Mouse (Mus musculus) myocyte (in vitro differentiated cells): ENCODE measurements at regions not wholly inside any gene's neighbourhood (a gene's known extent, or its start where the extent isn't known, plus 50 kb on each side); places are given as distances from the start of the nearest gene placed in this dataset.

Experiments
- H3K27me3 ChIP-seq: one replicate; pipeline ENCODE4 v1.6.1; 2011; ENCODE audit not compliant: control insufficient read depth, insufficient read depth, insufficient read length
- H3K36me3 ChIP-seq: one replicate; pipeline ENCODE4 v1.6.1; 2011; ENCODE audit not compliant: control insufficient read depth, insufficient read depth
- H3K4me2 ChIP-seq: one replicate; pipeline ENCODE4 v1.6.1; 2011; ENCODE audit warnings: low read depth, control low read depth
- H3K4me3 ChIP-seq: one replicate; pipeline ENCODE4 v1.5.1; 2011; ENCODE audit warnings: mild to moderate bottlenecking, control low read depth, moderate library complexity
- H3K79me2 ChIP-seq: one replicate; pipeline ENCODE4 v1.6.1; 2011; ENCODE audit not compliant: control insufficient read depth, insufficient read depth
- H3ac ChIP-seq: one replicate; pipeline ENCODE4 v1.6.1; 2011; ENCODE audit not compliant: control insufficient read depth, insufficient read length
- CEBPB ChIP-seq: IDR thresholded peaks from 2 replicates; pipeline ENCODE4 v1.6.1; 2011; ENCODE audit warnings: mild to moderate bottlenecking, moderate library complexity; ENCODE audit not compliant: poor library complexity, insufficient read depth, severe bottlenecking
- E2F4 ChIP-seq: IDR thresholded peaks from one replicate; pipeline ENCODE4 v1.6.1; 2011; ENCODE audit warnings: mild to moderate bottlenecking, control low read depth, moderate library complexity; ENCODE audit not compliant: insufficient read depth
- MAX ChIP-seq: IDR thresholded peaks from one replicate; pipeline ENCODE4 v1.6.1; 2011; ENCODE audit warnings: low read depth, mild to moderate bottlenecking, control low read depth
- MYOD1 ChIP-seq, 3 experiments: IDR thresholded peaks; one replicate each; pipeline ENCODE4 v1.6.1; 2011; ENCODE audit warnings: control low read depth in 2 of 3, low read depth in 2 of 3, mild to moderate bottlenecking in 2 of 3, moderate library complexity in 1 of 3; ENCODE audit not compliant: insufficient read length in 2 of 3, control insufficient read depth in 1 of 3
- MYOG ChIP-seq, 3 experiments: IDR thresholded peaks; one replicate each; pipeline ENCODE4 v1.6.1; 2011; ENCODE audit warnings: control low read depth in 2 of 3, low read depth in 2 of 3, mild to moderate bottlenecking in 2 of 3; ENCODE audit not compliant: insufficient read length in 2 of 3, control insufficient read depth in 1 of 3, insufficient read depth in 1 of 3
- POLR2A ChIP-seq: IDR thresholded peaks from one replicate; pipeline ENCODE4 v1.6.1; 2011; ENCODE audit warnings: low read depth, mild to moderate bottlenecking, control low read depth, moderate library complexity; ENCODE audit not compliant: insufficient read length
- POLR2AphosphoS2 ChIP-seq: IDR thresholded peaks from one replicate; pipeline ENCODE4 v1.6.1; 2011; ENCODE audit warnings: low read depth, control low read depth; ENCODE audit not compliant: insufficient read length
- REST ChIP-seq: IDR thresholded peaks from one replicate; pipeline ENCODE4 v1.6.1; 2011; ENCODE audit warnings: mild to moderate bottlenecking, control low read depth, moderate library complexity; ENCODE audit not compliant: insufficient read depth, insufficient read length
- SRF ChIP-seq: IDR thresholded peaks from one replicate; pipeline ENCODE4 v1.6.1; 2011; ENCODE audit warnings: low read depth; ENCODE audit not compliant: control insufficient read depth, insufficient read length
- TCF12 ChIP-seq: IDR thresholded peaks from one replicate; pipeline ENCODE4 v1.6.1; 2011; ENCODE audit warnings: mild to moderate bottlenecking, control low read depth; ENCODE audit not compliant: poor library complexity, insufficient read depth, severe bottlenecking
- TCF3 ChIP-seq: IDR thresholded peaks from one replicate; pipeline ENCODE4 v1.6.1; 2011; ENCODE audit warnings: low read depth, control low read depth; ENCODE audit not compliant: insufficient read length
- USF1 ChIP-seq: IDR thresholded peaks from one replicate; pipeline ENCODE4 v1.6.1; 2011; ENCODE audit warnings: low read depth, mild to moderate bottlenecking, control low read depth, moderate library complexity

DNA sequence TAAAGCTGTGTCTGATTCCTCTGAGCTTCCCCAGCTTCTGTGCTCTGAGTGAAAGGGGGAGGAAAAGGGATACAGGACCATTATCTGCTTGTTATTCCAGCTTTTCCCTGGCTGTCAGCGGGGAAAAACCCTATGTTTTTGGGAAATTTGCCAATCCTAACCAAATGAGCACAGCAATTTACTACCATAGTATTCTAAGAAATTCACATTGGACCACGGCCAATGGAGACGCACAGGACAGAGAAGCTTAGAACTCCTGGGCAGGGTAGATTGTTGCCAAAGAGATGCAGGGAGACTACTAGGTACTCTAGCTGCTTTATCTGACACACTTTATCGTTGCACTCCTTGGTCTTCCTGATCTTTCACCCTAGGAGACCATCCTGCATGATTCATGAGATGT is 303.2 kb downstream of the Olfm3 start:
- TF ChIP-seq MYOD1 (IDR thresholded peaks at IDR 0.05; ENCODE audit: control insufficient read depth in 1 of 3, insufficient read length in 2 of 3, low read depth in 2 of 3) (no peak), TCF12 (no peak), E2F4 (no peak)
- Histone ChIP-seq H3K4me3 (no peak overlapping the region), H3K36me3 (no peaks in the 10 kb centered on the region), H3K27me3 (no peaks in the 10 kb centered on the region), H3ac (no peak overlapping the region), H3K79me2 (no peaks in the 10 kb centered on the region), H3K4me2 (no peak overlapping the region)

DNA sequence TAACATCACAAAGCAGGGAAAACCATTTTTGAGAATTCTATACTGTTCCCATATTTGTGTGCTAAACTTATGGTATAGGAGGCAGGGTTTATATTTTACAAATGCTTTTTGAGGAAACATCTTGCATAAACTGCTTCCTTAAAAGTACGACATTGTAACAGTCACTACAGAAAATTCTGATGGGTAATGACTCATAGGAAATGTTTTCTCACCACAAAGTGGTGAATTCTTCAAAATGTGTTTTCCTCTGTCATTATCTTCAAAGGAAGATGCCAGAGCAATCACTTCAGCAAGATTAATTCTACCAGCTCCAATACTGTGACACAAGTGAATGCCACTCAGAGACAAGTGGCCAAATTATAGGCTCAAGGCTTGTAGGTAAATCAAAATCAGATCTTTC is 308.0 kb downstream of the Olfm3 start:
- H3K79me2 ChIP-seq = no peaks in the 10 kb centered on the region
- H3K36me3 ChIP-seq = no peaks in the 10 kb centered on the region
- H3K4me2 ChIP-seq = no peak overlapping the region
- no peak overlapping the region for H3ac ChIP-seq
- TF ChIP-seq MAX (no peak), USF1 (no peak), MYOG (IDR thresholded peaks at IDR 0.05; ENCODE audit: control insufficient read depth in 1 of 3, insufficient read depth in 1 of 3, insufficient read length in 2 of 3, low read depth in 2 of 3) (no peak), POLR2AphosphoS2 (no peak), E2F4 (no peak), SRF (no peak), MYOD1 (IDR thresholded peaks at IDR 0.05; ENCODE audit: control insufficient read depth in 1 of 3, insufficient read length in 2 of 3, low read depth in 2 of 3) (no peak), REST (no peak), POLR2A (no peak), TCF12 (no peak), TCF3 (no peak), CEBPB (no peak)
- H3K27me3 ChIP-seq = no peaks in the 10 kb centered on the region
- H3K4me3 ChIP-seq = no peak overlapping the region

DNA sequence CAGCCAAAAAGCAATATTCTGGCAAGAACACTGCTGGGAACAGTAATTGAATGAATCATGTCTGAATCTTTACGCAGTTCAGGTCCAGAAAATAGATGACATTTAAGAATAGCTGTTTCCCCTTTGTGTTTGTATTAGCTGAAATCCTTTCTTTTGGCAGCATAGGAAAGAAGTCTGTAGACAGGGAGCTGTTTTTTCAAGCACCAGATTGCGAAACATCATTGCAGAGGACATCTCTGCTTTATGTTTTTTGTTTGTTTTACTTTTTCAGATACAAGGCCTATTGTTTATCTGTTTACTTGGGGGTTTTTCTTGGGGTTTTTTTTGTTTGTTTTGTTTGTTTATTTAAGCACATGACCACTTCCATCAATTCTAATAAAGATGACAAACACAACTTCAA is 309.6 kb downstream of the Olfm3 start:
- Histone ChIP-seq H3K4me2 (no peak overlapping the region), H3K27me3 (no peaks in the 10 kb centered on the region), H3ac (no peak overlapping the region), H3K4me3 (no peak overlapping the region), H3K36me3 (no peaks in the 10 kb centered on the region), H3K79me2 (no peaks in the 10 kb centered on the region)
- TF ChIP-seq POLR2AphosphoS2 = no peak
- TF ChIP-seq CEBPB = peak; percentile 66; the same call in 1 of the 2 replicates
- no peak for TF ChIP-seq TCF3
- TF ChIP-seq USF1 = no peak
- no peak for TF ChIP-seq MYOG (IDR thresholded peaks at IDR 0.05; ENCODE audit: control insufficient read depth in 1 of 3, insufficient read depth in 1 of 3, insufficient read length in 2 of 3, low read depth in 2 of 3)

DNA sequence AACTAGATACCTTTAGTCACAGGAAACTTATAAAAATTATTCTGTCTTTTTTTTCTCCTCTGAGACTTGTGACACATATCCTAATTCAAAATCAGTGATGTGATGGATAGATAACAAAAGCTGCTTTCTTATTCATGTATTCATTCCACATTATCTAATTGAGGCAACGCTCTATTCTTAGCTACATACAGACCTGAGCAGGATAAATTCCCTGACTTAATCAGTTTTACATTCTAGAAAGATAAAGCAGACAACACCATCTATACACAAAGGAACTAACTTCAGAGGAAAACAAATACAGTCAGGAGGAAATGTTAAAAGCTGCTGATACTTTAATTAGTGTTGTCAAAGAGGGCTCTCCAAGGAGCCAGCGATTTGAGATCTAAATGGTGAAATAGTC is 336.6 kb downstream of the Olfm3 start:
- Histone ChIP-seq H3K4me3 (no peak overlapping the region), H3K79me2 (no peaks in the 10 kb centered on the region), H3K27me3 (no peaks in the 10 kb centered on the region), H3ac (no peak overlapping the region), H3K4me2 (no peak overlapping the region), H3K36me3 (no peaks in the 10 kb centered on the region)
- no peak for TF ChIP-seq POLR2AphosphoS2
- TF ChIP-seq MYOG (IDR thresholded peaks at IDR 0.05; ENCODE audit: control insufficient read depth in 1 of 3, insufficient read depth in 1 of 3, insufficient read length in 2 of 3, low read depth in 2 of 3) = no peak
- TF ChIP-seq POLR2A = no peak
- TF ChIP-seq USF1 = no peak
- TF ChIP-seq REST = no peak
- TF ChIP-seq MYOD1 (IDR thresholded peaks at IDR 0.05; ENCODE audit: control insufficient read depth in 1 of 3, insufficient read length in 2 of 3, low read depth in 2 of 3) = no peak
- TF ChIP-seq TCF3 = no peak
- no peak for TF ChIP-seq E2F4
- no peak for TF ChIP-seq MAX
- no peak for TF ChIP-seq TCF12
- no peak for TF ChIP-seq CEBPB
- TF ChIP-seq SRF = no peak

DNA sequence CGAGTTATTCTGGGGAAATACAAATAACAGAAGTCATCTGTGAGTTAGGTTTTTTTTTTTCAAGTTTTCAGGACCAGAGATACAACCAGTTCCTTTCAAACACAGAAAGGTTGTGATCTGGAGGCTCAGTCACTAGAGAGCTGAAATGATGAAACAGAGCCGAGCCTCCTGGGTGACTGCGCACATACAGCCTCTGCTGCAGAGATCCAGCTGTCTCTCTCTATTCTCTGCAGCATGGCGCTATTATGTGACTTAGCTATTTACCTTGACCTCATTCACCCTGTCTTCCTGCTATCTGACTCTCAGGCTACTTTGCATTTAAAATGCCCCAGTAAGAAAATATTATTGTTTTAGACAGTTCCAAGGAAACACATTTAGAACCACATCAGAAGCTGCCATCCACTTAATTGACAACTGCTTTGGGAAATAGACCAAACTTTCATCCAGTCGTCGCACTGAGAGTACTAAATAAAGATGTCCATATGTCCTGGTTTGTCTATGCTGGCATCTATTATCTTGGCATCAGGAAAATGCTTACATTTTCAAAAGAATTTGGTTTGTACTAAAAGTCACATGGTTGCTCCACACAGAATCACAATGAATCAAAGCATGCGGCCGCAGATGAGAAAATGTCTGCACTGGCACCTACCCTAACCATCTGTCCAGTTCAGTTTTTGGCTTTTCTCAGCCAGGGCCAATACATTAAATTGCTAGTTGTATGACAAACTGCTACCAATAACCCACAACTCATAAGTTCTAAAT is 348.9 kb downstream of the Olfm3 start:
- no peaks in the 10 kb centered on the region for H3K36me3 ChIP-seq
- H3K79me2 ChIP-seq = no peaks in the 10 kb centered on the region
- no peaks in the 10 kb centered on the region for H3K27me3 ChIP-seq
- H3ac ChIP-seq = no peak overlapping the region
- H3K4me3 ChIP-seq = no peak overlapping the region
- H3K4me2 ChIP-seq = no peak overlapping the region
- TF ChIP-seq MAX = no peak
- no peak for TF ChIP-seq POLR2AphosphoS2
- TF ChIP-seq POLR2A = no peak
- TF ChIP-seq TCF3 = no peak
